Mouse (Mus musculus): ENCODE measurements around the gene Ube2d2b.

DNA sequence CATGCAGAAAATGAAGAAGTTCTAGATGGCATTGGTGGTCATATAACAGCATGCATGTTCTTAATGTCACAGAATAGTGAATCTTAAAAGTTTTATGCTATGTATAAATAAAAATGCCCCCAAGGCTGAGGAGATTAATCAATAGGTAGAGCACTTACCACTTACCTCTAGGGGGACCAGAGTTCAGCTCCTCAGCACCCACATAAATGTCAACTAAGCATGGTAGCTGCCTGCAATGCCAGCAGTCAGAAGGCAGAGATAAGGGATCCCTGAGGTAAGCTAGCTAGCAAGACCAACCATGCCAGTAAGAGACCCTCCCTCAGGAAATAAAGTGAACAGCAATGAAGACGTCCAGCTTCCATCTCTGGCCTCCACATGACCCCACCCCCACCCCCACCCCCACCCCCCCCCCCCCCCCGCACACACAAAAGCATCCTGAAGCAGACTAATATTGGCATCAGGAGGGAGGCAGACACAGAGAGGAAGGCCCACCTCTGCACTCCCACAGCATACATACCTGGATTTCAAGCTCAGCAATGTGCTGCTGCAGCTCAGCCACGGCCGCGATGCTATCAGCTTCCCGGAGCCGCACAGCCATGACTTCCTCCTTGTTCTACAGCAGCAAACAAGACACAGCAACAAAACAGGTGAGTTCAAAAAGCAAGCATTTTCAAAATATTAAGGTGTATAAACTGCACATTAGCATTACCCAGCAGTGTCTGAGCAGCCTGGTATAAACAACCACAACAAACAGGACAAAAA, 42.0 kb upstream of the Ube2d2b start:
- TF ChIP-seq CTCF (conservative IDR thresholded peaks at IDR 0.05; ENCODE audit: insufficient read depth, insufficient read length, low read depth, low read length) (no peak), POLR2A (IDR thresholded peaks at IDR 0.05; ENCODE audit: low read depth, low read length) (no peak)

Data from kidney, adult 2 months (tissue).